19 mouse cellular contexts compared by ENCODE assay signal in genomic region chr9:121599551-121599950, GRCm38 (mm10). TPM values are rescaled to one million over a fixed set of nuclear protein-coding genes. Genes with fewer than 3 reads are reported as not detected.
DNase-seq lines count a peak whose midpoint lies in the region; ATAC-seq and TF ChIP-seq lines count a peak whose summit lies in the region.
"Had no signal": no experiment of that assay in that cellular context is flagged by ENCODE, and none has a peak within 500 bp of the region (broad histone marks: within the 10 kb centered on the region; RNA-seq: fewer than 3 reads in every experiment).

No protein-coding gene starts in this region.

- no peaks in the 10 kb centered on the region for H3K79me2 ChIP-seq in MEL (ENCODE audit: control insufficient read depth, insufficient read depth, low read length, poor library complexity)

- no peak for TF ChIP-seq CTCF in MEL (IDR thresholded peaks at IDR 0.05 in 2 of 3, conservative IDR thresholded peaks at IDR 0.05 in 1 of 3; ENCODE audit: control insufficient read depth in 1 of 3, insufficient read depth in 1 of 3, low read depth in 2 of 3, low read length in 3 of 3, poor library complexity in 1 of 3, severe bottlenecking in 1 of 3)
- no peak for TF ChIP-seq CTCF in kidney, postnatal 0 days (IDR thresholded peaks at IDR 0.05; ENCODE audit: low read depth)

- no peak overlapping the region for H3K4me3 ChIP-seq in forebrain, embryonic 15.5 days
- no peak overlapping the region for H3K4me3 ChIP-seq in forebrain, embryonic 16.5 days (replicated peaks; ENCODE audit: low read length)
- no peak overlapping the region for H3K4me3 ChIP-seq in MEL (ENCODE audit: control insufficient read depth in 1 of 2, insufficient read depth in 1 of 2, low read depth in 2 of 2, low read length in 2 of 2)
- H3K4me3 ChIP-seq in kidney, postnatal 0 days (replicated peaks; ENCODE audit: low read depth, low read length): no peak overlapping the region
- H3K4me3 ChIP-seq in liver, embryonic 11.5 days (ENCODE audit: low read depth, low read length): no peak overlapping the region
- H3K4me3 ChIP-seq: embryonic facial prominence, embryonic 13.5 days; forebrain, embryonic 10.5 days; heart, embryonic 12.5 days; limb, embryonic 13.5 days; megakaryocyte, embryonic 14.5 days had no signal

- DNase-seq in layer of hippocampus, adult 9-11 months: peak; percentile 40
- DNase-seq in layer of hippocampus, adult 11-12 months (ENCODE audit: low spot score): no peak
- no peak for DNase-seq in MEL (ENCODE audit: low read depth, low spot score)
- no peak for DNase-seq in kidney, postnatal 0 days (ENCODE audit: low spot score)
- no peak for DNase-seq in cerebellum, postnatal 36 days
- DNase-seq in liver, embryonic 11.5 days (ENCODE audit: low spot score): no peak
- DNase-seq: adrenal gland, adult 2 months; lung, postnatal 10 days had no signal

- WGBS in forebrain, embryonic 15.5 days: 74% methylated on average over 6 of the region's 6 CpGs
- 81% methylated on average over 6 of the region's 6 CpGs for WGBS in forebrain, embryonic 16.5 days
- 62% methylated on average over 6 of the region's 6 CpGs for WGBS in kidney, postnatal 0 days
- WGBS in liver, embryonic 11.5 days: 76% methylated on average over 6 of the region's 6 CpGs

- no peak for ATAC-seq in forebrain, embryonic 15.5 days (replicated peaks)
- ATAC-seq in forebrain, embryonic 16.5 days: no peak
- peak; percentile 65; the same call in 1 of the 2 replicates for ATAC-seq in kidney, postnatal 0 days (replicated peaks; ENCODE audit: low FRiP score, low read depth)
- no peak for ATAC-seq in liver, embryonic 11.5 days (replicated peaks; ENCODE audit: low FRiP score)

- TF ChIP-seq EP300 in MEL (IDR thresholded peaks at IDR 0.05; ENCODE audit: low read depth in 1 of 2, low read length in 2 of 2): no peak

- 0 out of 2 replicates have a peak overlapping the region, but pooled peaks have one; percentile 36 for H3K27ac ChIP-seq in forebrain, embryonic 15.5 days (replicated peaks)
- no peak overlapping the region for H3K27ac ChIP-seq in forebrain, embryonic 16.5 days (ENCODE audit: low read length)
- no peak overlapping the region for H3K27ac ChIP-seq in MEL (ENCODE audit: control insufficient read depth, low read depth, low read length)
- H3K27ac ChIP-seq in kidney, postnatal 0 days: no peak overlapping the region
- no peak overlapping the region for H3K27ac ChIP-seq in liver, embryonic 11.5 days (ENCODE audit: low read depth, low read length)
- H3K27ac ChIP-seq: forebrain, embryonic 10.5 days; hindbrain, embryonic 14.5 days had no signal

- TF ChIP-seq POLR2A in MEL (IDR thresholded peaks at IDR 0.05; ENCODE audit: control insufficient read depth in 1 of 2, insufficient read depth in 1 of 2, low read depth in 1 of 2, low read length in 2 of 2, poor library complexity in 1 of 2): no peak

- H3K4me2 ChIP-seq in forebrain, embryonic 15.5 days (replicated peaks): no peak overlapping the region
- no peak overlapping the region for H3K4me2 ChIP-seq in forebrain, embryonic 16.5 days (ENCODE audit: low read length)
- no peak overlapping the region for H3K4me2 ChIP-seq in kidney, postnatal 0 days (ENCODE audit: low read length)
- no peak overlapping the region for H3K4me2 ChIP-seq in liver, embryonic 11.5 days
- H3K4me2 ChIP-seq: heart, embryonic 12.5 days; hindbrain, embryonic 14.5 days; limb, embryonic 13.5 days had no signal

- H3K36me3 ChIP-seq in forebrain, embryonic 15.5 days: no peaks in the 10 kb centered on the region
- no peaks in the 10 kb centered on the region for H3K36me3 ChIP-seq in forebrain, embryonic 16.5 days (ENCODE audit: control insufficient read depth, insufficient read depth)
- no peaks in the 10 kb centered on the region for H3K36me3 ChIP-seq in MEL (ENCODE audit: control insufficient read depth in 1 of 2, insufficient read depth in 2 of 2, low read length in 2 of 2)
- no peaks in the 10 kb centered on the region for H3K36me3 ChIP-seq in kidney, postnatal 0 days (ENCODE audit: insufficient read depth, low read length)
- H3K36me3 ChIP-seq in liver, embryonic 11.5 days (ENCODE audit: control insufficient read depth, insufficient read depth, low read length): no peaks in the 10 kb centered on the region
- H3K36me3 ChIP-seq: embryonic facial prominence, embryonic 13.5 days; forebrain, embryonic 10.5 days; heart, embryonic 12.5 days; limb, embryonic 13.5 days had no signal

- no peaks in the 10 kb centered on the region for H3K27me3 ChIP-seq in forebrain, embryonic 15.5 days
- no peaks in the 10 kb centered on the region for H3K27me3 ChIP-seq in forebrain, embryonic 16.5 days (replicated peaks; ENCODE audit: control insufficient read depth, insufficient read depth, low read length)
- no peaks in the 10 kb centered on the region for H3K27me3 ChIP-seq in MEL (ENCODE audit: control insufficient read depth in 1 of 2, insufficient read depth in 2 of 2, low read length in 2 of 2)
- no peaks in the 10 kb centered on the region for H3K27me3 ChIP-seq in kidney, postnatal 0 days (ENCODE audit: insufficient read depth, low read length)
- peaks cover 7% of the 10 kb centered on the region; the same call in 1 of the 2 replicates for H3K27me3 ChIP-seq in liver, embryonic 11.5 days (replicated peaks; ENCODE audit: control insufficient read depth, insufficient read depth, low read length)
- H3K27me3 ChIP-seq: embryonic facial prominence, embryonic 13.5 days; heart, embryonic 12.5 days; limb, embryonic 13.5 days had no signal

- TF ChIP-seq RAD21 in MEL (IDR thresholded peaks at IDR 0.05; ENCODE audit: low read depth, low read length): no peak

- H3K9ac ChIP-seq in forebrain, embryonic 15.5 days (replicated peaks): no peak overlapping the region
- no peak overlapping the region for H3K9ac ChIP-seq in forebrain, embryonic 16.5 days (replicated peaks; ENCODE audit: low read depth, low read length)
- H3K9ac ChIP-seq in MEL (ENCODE audit: control insufficient read depth, low read depth, low read length, poor library complexity, severe bottlenecking): no peak overlapping the region
- H3K9ac ChIP-seq in kidney, postnatal 0 days (ENCODE audit: low read depth, low read length): no peak overlapping the region
- H3K9ac ChIP-seq in liver, embryonic 11.5 days (ENCODE audit: low read depth, low read length): no peak overlapping the region
- H3K9ac ChIP-seq: embryonic facial prominence, embryonic 13.5 days; heart, embryonic 12.5 days; hindbrain, embryonic 14.5 days; limb, embryonic 13.5 days had no signal

- H3K4me1 ChIP-seq in forebrain, embryonic 15.5 days: peaks cover 26% of the 10 kb centered on the region
- peaks cover 15% of the 10 kb centered on the region for H3K4me1 ChIP-seq in forebrain, embryonic 16.5 days (replicated peaks; ENCODE audit: control insufficient read depth, insufficient read depth, low read length)
- no peaks in the 10 kb centered on the region for H3K4me1 ChIP-seq in MEL (ENCODE audit: control insufficient read depth in 1 of 2, insufficient read depth in 2 of 2, low read length in 2 of 2)
- no peaks in the 10 kb centered on the region for H3K4me1 ChIP-seq in kidney, postnatal 0 days (replicated peaks; ENCODE audit: insufficient read depth, low read length)
- H3K4me1 ChIP-seq in liver, embryonic 11.5 days (replicated peaks; ENCODE audit: control insufficient read depth, insufficient read depth, low read length): no peaks in the 10 kb centered on the region
- H3K4me1 ChIP-seq: megakaryocyte, embryonic 14.5 days had no signal

- H3K9me3 ChIP-seq in forebrain, embryonic 15.5 days: no peaks in the 10 kb centered on the region
- H3K9me3 ChIP-seq in forebrain, embryonic 16.5 days (ENCODE audit: control insufficient read depth, low read length): no peaks in the 10 kb centered on the region
- H3K9me3 ChIP-seq in MEL (replicated peaks; ENCODE audit: insufficient read depth, low read length): no peaks in the 10 kb centered on the region
- H3K9me3 ChIP-seq in kidney, postnatal 0 days (replicated peaks; ENCODE audit: low read length): no peaks in the 10 kb centered on the region
- no peaks in the 10 kb centered on the region for H3K9me3 ChIP-seq in liver, embryonic 11.5 days (ENCODE audit: control insufficient read depth, low read length)
- H3K9me3 ChIP-seq: embryonic facial prominence, embryonic 13.5 days; heart, embryonic 12.5 days; limb, embryonic 13.5 days had no signal

TF ChIP-seq in MEL, 35 proteins besides CTCF, POLR2A, EP300 and RAD21:
- TF ChIP-seq USF2 (IDR thresholded peaks at IDR 0.05; ENCODE audit: borderline replicate concordance in 1 of 2, insufficient read depth in 1 of 2, low read depth in 1 of 2, low read length in 2 of 2) (peak in 1 of 2 experiments; percentile 55; a peak in 1 of 4 replicates), ZNF384 (IDR thresholded peaks at IDR 0.05; ENCODE audit: low read depth, low read length) (no peak), USF1 (IDR thresholded peaks at IDR 0.05; ENCODE audit: low read depth, low read length) (peak; percentile 78)

RNA-seq across cellular contexts. Expression of gene Lyzl4, which starts 42.3 kb away (rescaled TPM):
- polyA plus RNA-seq in forebrain, embryonic 15.5 days (2015; fragmentation: Nextera tagmentation; extraction: Ambion mirVana): not detected in 2 replicates
- polyA plus RNA-seq in forebrain, embryonic 16.5 days (2015; fragmentation: Nextera tagmentation; extraction: Ambion mirVana): not detected in 2 replicates
- total RNA-seq in MEL (2012; rRNA removed): not detected in 2 replicates
- polyA plus RNA-seq in MEL (2012; ENCODE audit: insufficient read depth in 1 of 2, insufficient read length in 2 of 2, low read depth in 1 of 2, low replicate concordance in 2 of 2, missing spikeins in 1 of 2): not detected
- 0.28 TPM in 1 of 2 replicates, not detected in the other for polyA plus RNA-seq in kidney, postnatal 0 days (2015; fragmentation: Nextera tagmentation; extraction: Ambion mirVana)
- polyA plus RNA-seq in liver, embryonic 11.5 days (2014; fragmentation: Nextera tagmentation; extraction: Ambion mirVana): not detected in 2 replicates
- total RNA-seq: adrenal gland, adult 2 months; granulocyte monocyte progenitor cell, adult 5-6 weeks; heart, postnatal 25 days; midbrain, postnatal 0 days had no signal
- polyA plus RNA-seq: forebrain, embryonic 10.5 days; heart, embryonic 12.5 days; midbrain, postnatal 0 days had no signal

RNA-seq across cellular contexts. Expression of gene Vipr1, which starts 43.0 kb away (rescaled TPM):
- polyA plus RNA-seq in forebrain, embryonic 15.5 days (2015; fragmentation: Nextera tagmentation; extraction: Ambion mirVana): 0.45 and 0.77 TPM in 2 replicates
- 0.65 and 1.1 TPM in 2 replicates for polyA plus RNA-seq in forebrain, embryonic 16.5 days (2015; fragmentation: Nextera tagmentation; extraction: Ambion mirVana)
- total RNA-seq in MEL (2012; rRNA removed): not detected in 2 replicates
- not detected for polyA plus RNA-seq in MEL (2012; ENCODE audit: insufficient read depth in 1 of 2, insufficient read length in 2 of 2, low read depth in 1 of 2, low replicate concordance in 2 of 2, missing spikeins in 1 of 2)
- 0.13 and 0.17 TPM in 2 replicates for polyA plus RNA-seq in kidney, postnatal 0 days (2015; fragmentation: Nextera tagmentation; extraction: Ambion mirVana)
- 0.25 and 0.77 TPM in 2 replicates for polyA plus RNA-seq in liver, embryonic 11.5 days (2014; fragmentation: Nextera tagmentation; extraction: Ambion mirVana)
- total RNA-seq: granulocyte monocyte progenitor cell, adult 5-6 weeks had no signal
